Mouse (Mus musculus) intestine, embryonic 16.5 days (tissue): ENCODE measurements at regions not wholly inside any gene's neighbourhood (a gene's known extent, or its start where the extent isn't known, plus 50 kb on each side); places are given as distances from the start of the nearest gene placed in this dataset.

ENCODE experiments used
- ATAC-seq: fragments of 200-750 bp; cut with Nextera tagmentation; 2 replicates; pipeline ENCODE4 v1.8.0; 2017; ENCODE audit warnings: moderate TSS enrichment, moderate library complexity
- H3K27ac ChIP-seq: fragments of 300-500 bp; sonication (generic); 2 replicates; pipeline ENCODE4 v1.5.1; 2014; ENCODE audit warnings: mild to moderate bottlenecking, low read length
- H3K27me3 ChIP-seq: fragments of 300-500 bp; sonication (generic); replicated peaks from 2 replicates; pipeline ENCODE4 v1.6.1; 2014; ENCODE audit warnings: low read length, control low read depth, mixed read lengths; ENCODE audit not compliant: control insufficient read depth, insufficient read depth
- H3K36me3 ChIP-seq: fragments of 300-500 bp; sonication (generic); 2 replicates; pipeline ENCODE4 v1.6.1; 2014; ENCODE audit warnings: low read length, control low read depth; ENCODE audit not compliant: control insufficient read depth, insufficient read depth
- H3K4me1 ChIP-seq: fragments of 300-500 bp; sonication (generic); 2 replicates; pipeline ENCODE4 v1.6.1; 2014; ENCODE audit warnings: low read length, control low read depth, mixed read lengths; ENCODE audit not compliant: control insufficient read depth, insufficient read depth
- H3K4me2 ChIP-seq: fragments of 300-500 bp; sonication (generic); 2 replicates; pipeline ENCODE4 v1.6.1; 2014; ENCODE audit warnings: low read depth, low read length, control low read depth
- H3K4me3 ChIP-seq: fragments of 300-500 bp; sonication (generic); 2 replicates; pipeline ENCODE4 v1.5.1; 2014; ENCODE audit warnings: mild to moderate bottlenecking, low read length
- H3K9ac ChIP-seq: fragments of 300-500 bp; sonication (generic); 2 replicates; pipeline ENCODE4 v1.6.1; 2014; ENCODE audit warnings: low read depth, low read length
- H3K9me3 ChIP-seq: fragments of 300-500 bp; sonication (generic); 2 replicates; pipeline ENCODE4 v1.6.1; 2016; ENCODE audit warnings: low read length, control low read depth; ENCODE audit not compliant: control insufficient read depth
- WGBS: fragments of 180-500 bp; shearing (Covaris S2); extraction: QIAGEN DNeasy Blood & Tissue Kit; methylation state at CpG from one replicate; pipeline ENCODE4 v1.1.7; 2014; 5-methylcytosine and 5-hydroxymethylcytosine counted together

- H3K4me2 ChIP-seq = no peak overlapping the region
- no peak overlapping the region for H3K27ac ChIP-seq
- no peak for ATAC-seq
- H3K9me3 ChIP-seq = no peaks in the 10 kb centered on the region
- no peaks in the 10 kb centered on the region for H3K36me3 ChIP-seq
- WGBS = 75% methylated on average over 13 of the region's 13 CpGs
- H3K4me3 ChIP-seq = no peak overlapping the region
- H3K27me3 ChIP-seq = no peaks in the 10 kb centered on the region
- no peaks in the 10 kb centered on the region for H3K4me1 ChIP-seq
- H3K9ac ChIP-seq = no peak overlapping the region
These were observed 99.9 kb upstream of the Epb41l3 start for GRCm38 (mm10) chr17:68975606-68976005.

DNA sequence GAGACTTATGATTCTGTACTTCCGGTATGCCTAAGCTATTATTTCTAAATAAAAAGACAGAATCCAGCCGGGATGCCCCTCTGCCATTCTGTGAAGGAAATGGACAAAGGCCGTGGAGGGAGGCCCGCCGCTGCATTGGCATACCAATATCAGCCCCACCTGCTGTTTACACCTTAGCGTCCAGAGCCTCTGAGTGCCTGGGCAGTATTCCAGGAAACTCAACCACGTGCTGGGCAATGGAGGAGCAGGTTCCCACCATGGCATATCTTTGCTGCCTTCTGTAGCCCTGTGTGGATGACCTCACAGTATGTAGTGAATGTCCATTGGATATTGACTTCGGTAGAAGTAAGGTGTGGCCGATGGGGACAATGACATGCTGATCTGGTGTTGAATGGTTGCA, 97.3 kb upstream of the Epb41l3 start:
- WGBS = 77% methylated on average over 9 of the region's 9 CpGs
- no peak overlapping the region for H3K4me2 ChIP-seq
- no peaks in the 10 kb centered on the region for H3K9me3 ChIP-seq
- H3K36me3 ChIP-seq = no peaks in the 10 kb centered on the region
- no peak overlapping the region for H3K9ac ChIP-seq
- no peak for ATAC-seq
- no peak overlapping the region for H3K4me3 ChIP-seq
- H3K4me1 ChIP-seq = no peaks in the 10 kb centered on the region
- no peak overlapping the region for H3K27ac ChIP-seq
- H3K27me3 ChIP-seq = no peaks in the 10 kb centered on the region

DNA sequence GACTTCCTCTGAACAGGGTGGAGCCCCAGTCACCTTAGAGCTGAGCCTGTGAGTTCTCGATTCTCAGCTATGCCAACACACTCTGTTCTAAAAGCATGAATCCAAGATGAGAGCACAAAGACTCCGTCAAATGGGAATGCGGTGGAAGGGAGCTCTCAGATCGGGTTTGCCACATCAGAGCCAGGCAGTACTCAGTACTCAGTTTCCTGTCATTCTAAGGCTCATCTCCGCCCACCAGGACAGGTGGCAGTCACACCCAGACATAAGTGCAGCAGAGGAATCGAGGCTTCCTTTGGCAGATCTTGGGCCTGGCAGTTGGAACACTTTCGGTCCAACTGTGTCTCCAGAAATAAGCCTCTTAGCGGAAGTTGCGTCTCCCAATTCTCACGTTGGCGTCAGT, 94.4 kb upstream of the Epb41l3 start:
- Histone ChIP-seq H3K4me2 (no peak overlapping the region), H3K9me3 (no peaks in the 10 kb centered on the region), H3K9ac (no peak overlapping the region), H3K36me3 (no peaks in the 10 kb centered on the region), H3K27me3 (no peaks in the 10 kb centered on the region), H3K4me3 (no peak overlapping the region), H3K27ac (no peak overlapping the region), H3K4me1 (no peaks in the 10 kb centered on the region; the same call in 1 of the 2 replicates)
- WGBS = 82% methylated on average over 11 of the region's 11 CpGs
- no peak for ATAC-seq

GRCm38 (mm10) chr17:68982094-68982493, 93.4 kb upstream of the Epb41l3 start:
- Histone ChIP-seq H3K9ac (no peak overlapping the region), H3K27ac (no peak overlapping the region), H3K9me3 (no peaks in the 10 kb centered on the region), H3K4me3 (no peak overlapping the region), H3K4me2 (no peak overlapping the region), H3K4me1 (peaks cover 2% of the 10 kb centered on the region; the same call in 1 of the 2 replicates), H3K36me3 (no peaks in the 10 kb centered on the region), H3K27me3 (no peaks in the 10 kb centered on the region)
- WGBS = 87% methylated on average over 6 of the region's 6 CpGs
- ATAC-seq = no peak

DNA sequence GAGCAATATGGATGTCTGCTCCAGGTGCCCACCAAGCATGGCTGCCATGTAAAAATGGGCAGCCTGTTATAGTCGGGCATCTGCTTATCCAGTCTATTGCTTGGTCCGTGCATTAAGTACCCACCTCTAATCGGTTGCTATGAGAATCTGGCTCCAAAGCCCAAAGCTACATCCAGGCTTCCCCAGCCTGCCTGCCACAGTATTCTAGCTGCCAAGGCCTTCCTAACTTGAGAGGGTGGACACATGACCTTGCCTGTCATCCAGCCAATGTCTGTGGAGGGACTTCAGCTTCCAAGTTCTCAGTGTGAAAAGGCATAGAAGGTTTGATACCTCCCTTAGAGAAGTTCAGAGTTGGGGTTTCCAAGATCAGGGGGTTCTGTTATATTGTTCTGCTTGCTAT, 75.6 kb upstream of the Epb41l3 start:
- ATAC-seq = no peak
- 94% methylated on average over 3 of the region's 3 CpGs for WGBS
- Histone ChIP-seq H3K4me1 (no peaks in the 10 kb centered on the region), H3K4me2 (no peak overlapping the region), H3K27me3 (no peaks in the 10 kb centered on the region), H3K9ac (no peak overlapping the region), H3K27ac (no peak overlapping the region), H3K9me3 (no peaks in the 10 kb centered on the region), H3K36me3 (no peaks in the 10 kb centered on the region), H3K4me3 (no peak overlapping the region)

GRCm38 (mm10) chr17:69004051-69004450, 71.4 kb upstream of the Epb41l3 start:
- H3K4me2 ChIP-seq = no peak overlapping the region
- WGBS = 74% methylated on average over 7 of the region's 7 CpGs
- no peak for ATAC-seq
- no peaks in the 10 kb centered on the region for H3K36me3 ChIP-seq
- no peaks in the 10 kb centered on the region for H3K9me3 ChIP-seq
- H3K27ac ChIP-seq = no peak overlapping the region
- H3K4me3 ChIP-seq = no peak overlapping the region
- no peaks in the 10 kb centered on the region for H3K27me3 ChIP-seq
- peaks cover 3% of the 10 kb centered on the region; the same call in 1 of the 2 replicates for H3K4me1 ChIP-seq
- no peak overlapping the region for H3K9ac ChIP-seq

- H3K9me3 ChIP-seq = no peaks in the 10 kb centered on the region
- 35% methylated on average over 9 of the region's 9 CpGs for WGBS
- ATAC-seq = peak; percentile 78
These were observed 69.2 kb upstream of the Epb41l3 start for GRCm38 (mm10) chr17:69006272-69006671.

More at GRCm38 (mm10) chr17:69006272-69006671, 69.2 kb upstream of the Epb41l3 start:
- H3K4me1 ChIP-seq = peaks cover 3% of the 10 kb centered on the region; the same call in 1 of the 2 replicates
- no peak overlapping the region for H3K4me3 ChIP-seq
- H3K9ac ChIP-seq = no peak overlapping the region
- no peak overlapping the region for H3K27ac ChIP-seq
- no peak overlapping the region for H3K4me2 ChIP-seq
- H3K27me3 ChIP-seq = no peaks in the 10 kb centered on the region
- H3K36me3 ChIP-seq = no peaks in the 10 kb centered on the region
